8 mouse cellular contexts compared by ENCODE assay signal in the genomic region with DNA sequence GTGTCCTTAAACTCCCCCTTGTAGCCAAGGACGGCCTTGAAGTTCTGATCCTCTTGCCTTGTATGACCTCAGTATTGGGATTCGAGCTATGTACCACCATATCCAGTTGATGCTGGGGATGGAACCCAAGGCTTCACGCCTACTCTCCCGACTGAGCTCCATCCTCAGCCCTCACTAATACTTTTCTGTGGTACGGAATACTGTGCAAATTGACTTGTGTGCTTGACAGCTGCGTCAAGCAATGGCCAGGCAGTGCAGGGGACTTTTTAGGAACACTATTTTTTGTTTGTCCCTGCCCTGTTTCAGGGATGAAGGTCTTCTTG. TPM values are rescaled to one million over a fixed set of nuclear protein-coding genes. Genes with fewer than 3 reads are reported as not detected.
DNase-seq lines count a peak whose midpoint lies in the region; ATAC-seq lines count a peak whose summit lies in the region.

No protein-coding gene starts in this region.

- H3K9ac ChIP-seq in kidney, embryonic 16.5 days (replicated peaks; ENCODE audit: low read length) = peak overlapping the region; percentile 93
- H3K9ac ChIP-seq in hindbrain, embryonic 14.5 days = peak overlapping the region; percentile 94
- peak overlapping the region; percentile 87 for H3K9ac ChIP-seq in midbrain, embryonic 14.5 days (replicated peaks; ENCODE audit: low read length)

- H3K27me3 ChIP-seq in kidney, embryonic 16.5 days (ENCODE audit: insufficient read depth, low read length) = no peaks in the 10 kb centered on the region
- peaks cover 19% of the 10 kb centered on the region for H3K27me3 ChIP-seq in embryonic facial prominence, embryonic 10.5 days (replicated peaks; ENCODE audit: low read depth, poor library complexity, severe bottlenecking)
- H3K27me3 ChIP-seq in hindbrain, embryonic 14.5 days (ENCODE audit: control insufficient read depth, insufficient read depth, low read length) = no peaks in the 10 kb centered on the region
- no peaks in the 10 kb centered on the region for H3K27me3 ChIP-seq in midbrain, embryonic 14.5 days (ENCODE audit: control insufficient read depth, insufficient read depth, low read length)

- 41% methylated on average over 6 of the region's 6 CpGs for WGBS in kidney, embryonic 16.5 days
- WGBS in embryonic facial prominence, embryonic 10.5 days = 44% methylated on average over 6 of the region's 6 CpGs
- WGBS in hindbrain, embryonic 14.5 days = 43% methylated on average over 6 of the region's 6 CpGs
- WGBS in midbrain, embryonic 14.5 days = 32% methylated on average over 6 of the region's 6 CpGs

- H3K4me3 ChIP-seq in kidney, embryonic 16.5 days (ENCODE audit: low read length) = peak overlapping the region; percentile 78
- peak overlapping the region; percentile 88 for H3K4me3 ChIP-seq in embryonic facial prominence, embryonic 10.5 days
- peak overlapping the region; percentile 90 for H3K4me3 ChIP-seq in hindbrain, embryonic 14.5 days (replicated peaks; ENCODE audit: low read length)
- H3K4me3 ChIP-seq in midbrain, embryonic 14.5 days (replicated peaks; ENCODE audit: low read depth, low read length) = peak overlapping the region; percentile 72

- H3K36me3 ChIP-seq in kidney, embryonic 16.5 days (ENCODE audit: insufficient read depth, low read length) = peaks cover 6% of the 10 kb centered on the region
- peaks cover 34% of the 10 kb centered on the region for H3K36me3 ChIP-seq in embryonic facial prominence, embryonic 10.5 days (replicated peaks)
- H3K36me3 ChIP-seq in hindbrain, embryonic 14.5 days (replicated peaks; ENCODE audit: control insufficient read depth, insufficient read depth) = no peaks in the 10 kb centered on the region
- no peaks in the 10 kb centered on the region for H3K36me3 ChIP-seq in midbrain, embryonic 14.5 days (ENCODE audit: control insufficient read depth, insufficient read depth, low read length)

- H3K9me3 ChIP-seq in kidney, embryonic 16.5 days (ENCODE audit: low read length) = peaks cover 6% of the 10 kb centered on the region
- peaks cover 8% of the 10 kb centered on the region; the same call in 1 of the 2 replicates for H3K9me3 ChIP-seq in embryonic facial prominence, embryonic 10.5 days
- no peaks in the 10 kb centered on the region for H3K9me3 ChIP-seq in hindbrain, embryonic 14.5 days (ENCODE audit: control insufficient read depth, low read length)
- H3K9me3 ChIP-seq in midbrain, embryonic 14.5 days (ENCODE audit: control insufficient read depth, low read length) = no peaks in the 10 kb centered on the region

- peak; percentile 29; the same call in 1 of the 2 replicates for ATAC-seq in kidney, embryonic 16.5 days (ENCODE audit: low FRiP score, low TSS enrichment)
- ATAC-seq in hindbrain, embryonic 14.5 days (ENCODE audit: low FRiP score) = no peak
- ATAC-seq in midbrain, embryonic 14.5 days (ENCODE audit: low FRiP score, low TSS enrichment) = no peak

- peaks cover 12% of the 10 kb centered on the region; the same call in 1 of the 2 replicates for H3K4me1 ChIP-seq in kidney, embryonic 16.5 days (ENCODE audit: insufficient read depth, low read length)
- H3K4me1 ChIP-seq in embryonic facial prominence, embryonic 10.5 days = peaks cover 19% of the 10 kb centered on the region
- H3K4me1 ChIP-seq in hindbrain, embryonic 14.5 days (replicated peaks; ENCODE audit: control insufficient read depth, insufficient read depth, low read length) = peaks cover 6% of the 10 kb centered on the region; the same call in 1 of the 2 replicates
- 0 out of 2 replicates have a peak, but pooled peaks cover 3% of the 10 kb centered on the region for H3K4me1 ChIP-seq in midbrain, embryonic 14.5 days (ENCODE audit: control insufficient read depth, insufficient read depth, low read length)

- no peak for DNase-seq in kidney, adult 9 months
- no peak for DNase-seq in embryonic facial prominence, embryonic 10.5 days (ENCODE audit: low spot score)
- no peak for DNase-seq in hindbrain, embryonic 14.5 days (ENCODE audit: low spot score)
- DNase-seq in midbrain, embryonic 14.5 days = no peak
- DNase-seq in layer of hippocampus, adult 8-10 months (ENCODE audit: low spot score in 2 of 2) = no peak
- no peak for DNase-seq in kidney, postnatal 36 days
- DNase-seq in B cell, adult 2 months = no peak

- peak overlapping the region; percentile 35; the same call in 1 of the 2 replicates for H3K27ac ChIP-seq in kidney, embryonic 16.5 days (ENCODE audit: low read length)
- peak overlapping the region; percentile 96 for H3K27ac ChIP-seq in embryonic facial prominence, embryonic 10.5 days (replicated peaks)
- 0 out of 2 replicates have a peak overlapping the region, but pooled peaks have one; percentile 45 for H3K27ac ChIP-seq in hindbrain, embryonic 14.5 days
- peak overlapping the region; percentile 67; the same call in 1 of the 2 replicates for H3K27ac ChIP-seq in midbrain, embryonic 14.5 days (replicated peaks; ENCODE audit: low read depth, low read length)

- peak overlapping the region; percentile 91 for H3K4me2 ChIP-seq in kidney, embryonic 16.5 days (replicated peaks; ENCODE audit: low read depth, low read length)
- H3K4me2 ChIP-seq in hindbrain, embryonic 14.5 days (replicated peaks) = peak overlapping the region; percentile 77
- peak overlapping the region; percentile 74 for H3K4me2 ChIP-seq in midbrain, embryonic 14.5 days (ENCODE audit: low read length)

RNA-seq across cellular contexts. Expression of a gene that starts 5.7 kb away (rescaled TPM):
- polyA plus RNA-seq in kidney, embryonic 16.5 days (2015; fragmentation: Nextera tagmentation; extraction: Ambion mirVana) = 67.7 and 70.1 TPM in 2 replicates
- 52.3 and 55.6 TPM in 2 replicates for polyA plus RNA-seq in embryonic facial prominence, embryonic 10.5 days (2016; fragmentation: Nextera tagmentation; extraction: Ambion mirVana)
- 62.2 and 63.0 TPM in 2 replicates for polyA plus RNA-seq in hindbrain, embryonic 14.5 days (2014; fragmentation: Nextera tagmentation; extraction: Ambion mirVana)
- polyA plus RNA-seq in midbrain, embryonic 14.5 days (2014; fragmentation: Nextera tagmentation; extraction: Ambion mirVana) = 41.5 and 55.8 TPM in 2 replicates
- 10 to 100 TPM; 41.3 to 54.4 (median 48.8) TPM for total RNA-seq in layer of hippocampus, adult 8-10 months (2022)

RNA-seq across cellular contexts. Expression of a gene that starts 49.7 kb away (rescaled TPM):
- polyA plus RNA-seq in kidney, embryonic 16.5 days (2015; fragmentation: Nextera tagmentation; extraction: Ambion mirVana) = 43.7 and 46.2 TPM in 2 replicates
- polyA plus RNA-seq in embryonic facial prominence, embryonic 10.5 days (2016; fragmentation: Nextera tagmentation; extraction: Ambion mirVana) = 53.3 and 54.4 TPM in 2 replicates
- 49.2 and 51.9 TPM in 2 replicates for polyA plus RNA-seq in hindbrain, embryonic 14.5 days (2014; fragmentation: Nextera tagmentation; extraction: Ambion mirVana)
- 54.8 and 72.9 TPM in 2 replicates for polyA plus RNA-seq in midbrain, embryonic 14.5 days (2014; fragmentation: Nextera tagmentation; extraction: Ambion mirVana)
- 10 to 100 TPM; 31.8 to 38.2 (median 35.6) TPM for total RNA-seq in layer of hippocampus, adult 8-10 months (2022)

RNA-seq across cellular contexts. Expression of a gene that starts 49.7 kb away (rescaled TPM):
- 59.2 and 73.9 TPM in 2 replicates for polyA plus RNA-seq in kidney, embryonic 16.5 days (2015; fragmentation: Nextera tagmentation; extraction: Ambion mirVana)
- 34.2 and 34.8 TPM in 2 replicates for polyA plus RNA-seq in embryonic facial prominence, embryonic 10.5 days (2016; fragmentation: Nextera tagmentation; extraction: Ambion mirVana)
- polyA plus RNA-seq in hindbrain, embryonic 14.5 days (2014; fragmentation: Nextera tagmentation; extraction: Ambion mirVana) = 41.3 and 41.5 TPM in 2 replicates
- 32.6 and 50.3 TPM in 2 replicates for polyA plus RNA-seq in midbrain, embryonic 14.5 days (2014; fragmentation: Nextera tagmentation; extraction: Ambion mirVana)
- total RNA-seq in layer of hippocampus, adult 8-10 months (2022) = 10 to 100 TPM; 18.9 to 38.2 (median 26.3) TPM

Comparison
In these comparisons a context has a peak if more than half of its experiments do, and no peak if none do; other contexts are left out.
1. H3K27ac ChIP-seq: peak in every context shown above with its lines; median percentile 96 in embryonic facial prominence, embryonic 10.5 days; 67 in midbrain, embryonic 14.5 days; 45 in hindbrain, embryonic 14.5 days; 35 in kidney, embryonic 16.5 days.